Mouse (Mus musculus) C2C12 (cell line): ENCODE results near the gene 4933425L06Rik. TPM values are rescaled to one million over a fixed set of nuclear protein-coding genes. Genes with fewer than 3 reads are reported as not detected.

Experiments used
- H3K27me3 ChIP-seq: one replicate; pipeline ENCODE4 v1.6.1; 2011; ENCODE audit not compliant: control insufficient read depth, insufficient read depth, insufficient read length
- H3K36me3 ChIP-seq: one replicate; pipeline ENCODE4 v1.6.1; 2011; ENCODE audit not compliant: control insufficient read depth, insufficient read depth
- H3K4me3 ChIP-seq: one replicate; pipeline ENCODE4 v1.5.1; 2011; ENCODE audit warnings: mild to moderate bottlenecking, control low read depth; ENCODE audit not compliant: poor library complexity, insufficient read depth, severe bottlenecking
- H3K79me2 ChIP-seq: one replicate; pipeline ENCODE4 v1.6.1; 2011; ENCODE audit not compliant: control insufficient read depth, insufficient read depth
- H3K79me3 ChIP-seq: one replicate; pipeline ENCODE4 v1.6.1; 2011; ENCODE audit warnings: low read depth, control low read depth
- H3ac ChIP-seq: one replicate; pipeline ENCODE3; 2011; ENCODE audit warnings: low read depth; ENCODE audit not compliant: control insufficient read depth, insufficient read length
- CEBPB ChIP-seq: IDR thresholded peaks from one replicate; pipeline ENCODE4 v1.6.1; 2011; ENCODE audit warnings: low read depth, mild to moderate bottlenecking, control low read depth, moderate library complexity
- CTCF ChIP-seq: IDR thresholded peaks from one replicate; pipeline ENCODE4 v1.5.1; 2011; ENCODE audit not compliant: control insufficient read depth, insufficient read depth, insufficient read length
- FOSL1 ChIP-seq: IDR thresholded peaks from one replicate; pipeline ENCODE4 v1.8.0; 2011; ENCODE audit warnings: mild to moderate bottlenecking, low read length; ENCODE audit not compliant: poor library complexity, insufficient read depth, severe bottlenecking
- MAX ChIP-seq: IDR thresholded peaks from one replicate; pipeline ENCODE4 v1.6.1; 2011; ENCODE audit warnings: mild to moderate bottlenecking, control low read depth
- MYOD1 ChIP-seq: IDR thresholded peaks from one replicate; pipeline ENCODE4 v1.6.1; 2011; ENCODE audit warnings: low read depth; ENCODE audit not compliant: control insufficient read depth, insufficient read length
- MYOG ChIP-seq: IDR thresholded peaks from one replicate; pipeline ENCODE4 v1.6.1; 2011; ENCODE audit not compliant: control insufficient read depth, insufficient read length; ENCODE audit errors: extremely low read depth
- USF1 ChIP-seq: IDR thresholded peaks from one replicate; pipeline ENCODE4 v1.6.1; 2011; ENCODE audit warnings: low read depth, mild to moderate bottlenecking, control low read depth, moderate library complexity
- polyA plus RNA-seq: library from polyadenylated mRNA; unstranded; fragments of >200 nt; fragmentation: generic; extraction: Trizol; gene quantifications from one replicate; pipeline ENCODE4 v1.2.1, GENCODE M21; 2012; ENCODE audit warnings: missing spikeins

4933425L06Rik gene
- polyA plus RNA-seq, 1 experiment, result not detected

DNA sequence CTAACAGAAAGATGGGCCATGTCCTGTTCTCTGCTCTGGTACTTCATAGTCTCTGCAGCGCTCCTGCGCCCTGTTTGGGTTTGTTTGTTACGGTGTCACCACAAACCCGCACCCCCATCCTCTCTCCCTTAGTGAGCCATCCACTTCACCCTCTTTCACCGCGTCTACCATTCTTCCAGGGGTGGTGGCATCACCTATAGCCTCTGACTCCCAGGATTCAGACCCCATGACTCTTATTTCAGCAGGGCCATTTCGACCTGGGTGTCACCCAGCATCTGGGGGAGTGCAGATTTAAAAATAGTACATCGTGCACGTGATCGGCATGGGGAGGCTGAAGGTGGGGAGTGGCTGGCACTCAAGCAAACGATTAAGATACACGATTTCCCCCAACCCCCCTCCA is 28.3 kb upstream of the 4933425L06Rik start:
- Histone ChIP-seq H3K79me2 (no peaks in the 10 kb centered on the region), H3K4me3 (no peak overlapping the region), H3K79me3 (no peaks in the 10 kb centered on the region), H3K27me3 (peaks cover 8% of the 10 kb centered on the region), H3ac (no peak overlapping the region), H3K36me3 (no peaks in the 10 kb centered on the region)
- TF ChIP-seq CTCF (no peak), CEBPB (no peak), MYOD1 (no peak), USF1 (no peak), MYOG (no peak), MAX (no peak)

- H3K4me3 ChIP-seq, result no peak within 1 kb of the TSS
- no peaks in the 10 kb centered on the region for H3K79me3 ChIP-seq
- no peak within 1 kb of the TSS for H3ac ChIP-seq
- H3K79me2 ChIP-seq, result no peaks in the 10 kb centered on the region
- H3K36me3 ChIP-seq, result no peaks in the 10 kb centered on the region
- H3K27me3 ChIP-seq, result peaks cover 8% of the 10 kb centered on the region
- TF ChIP-seq MYOD1 (no peak), MAX (no peak), USF1 (no peak), MYOG (no peak), CEBPB (no peak), FOSL1 (no peak), CTCF (no peak)
These were observed 27.6 kb upstream of the 4933425L06Rik start, which contains the start of gene Rgs7bp for GRCm38 (mm10) chr13:105054181-105054940. Gene Rgs7bp (minus strand): TSS chr13:105054930.

- no peak for TF ChIP-seq USF1
- TF ChIP-seq CEBPB, result no peak
- no peak for TF ChIP-seq FOSL1
- TF ChIP-seq MYOG, result no peak
- TF ChIP-seq CTCF, result no peak
- no peak for TF ChIP-seq MAX
- no peak for TF ChIP-seq MYOD1
- no peaks in the 10 kb centered on the region for H3K79me3 ChIP-seq
- no peak overlapping the region for H3ac ChIP-seq
- H3K79me2 ChIP-seq, result no peaks in the 10 kb centered on the region
- no peak overlapping the region for H3K4me3 ChIP-seq
- H3K27me3 ChIP-seq, result peaks cover 8% of the 10 kb centered on the region
- H3K36me3 ChIP-seq, result no peaks in the 10 kb centered on the region
These were observed 27.0 kb upstream of the 4933425L06Rik start for GRCm38 (mm10) chr13:105054941-105055309.

DNA sequence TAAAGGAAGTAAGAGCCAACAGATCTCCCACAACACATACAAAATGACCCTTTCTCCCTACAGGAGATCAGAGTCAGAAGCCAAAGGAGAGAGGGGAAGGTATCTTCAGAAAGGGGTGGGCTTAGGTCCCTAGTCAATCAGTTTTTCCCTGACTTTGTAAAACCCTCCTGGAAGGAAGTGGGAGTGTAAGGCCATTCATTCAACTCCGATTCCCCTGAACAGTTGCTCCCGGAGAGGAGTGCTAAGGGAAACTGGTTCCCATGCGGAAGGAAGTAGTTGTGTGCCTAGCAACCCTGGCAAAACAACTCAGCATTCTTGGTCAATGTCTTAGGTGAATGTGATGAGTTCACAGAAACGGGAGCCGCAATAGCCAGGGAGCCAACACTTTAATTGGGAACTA is 26.5 kb upstream of the 4933425L06Rik start:
- Histone ChIP-seq H3K79me2 (no peaks in the 10 kb centered on the region), H3ac (no peak overlapping the region), H3K36me3 (no peaks in the 10 kb centered on the region), H3K4me3 (no peak overlapping the region), H3K27me3 (peaks cover 8% of the 10 kb centered on the region), H3K79me3 (no peaks in the 10 kb centered on the region)
- TF ChIP-seq USF1, result no peak
- TF ChIP-seq MAX, result no peak
- TF ChIP-seq MYOG, result no peak
- TF ChIP-seq CTCF, result no peak
- TF ChIP-seq MYOD1, result no peak
- TF ChIP-seq FOSL1, result no peak
- TF ChIP-seq CEBPB, result no peak

GRCm38 (mm10) chr13:105066119-105066518 is 15.8 kb upstream of the 4933425L06Rik start:
- H3K4me3 ChIP-seq, result no peak overlapping the region
- TF ChIP-seq MYOD1 (no peak), CTCF (no peak)
- no peaks in the 10 kb centered on the region for H3K27me3 ChIP-seq
- H3ac ChIP-seq, result no peak overlapping the region
- H3K79me2 ChIP-seq, result no peaks in the 10 kb centered on the region
- H3K79me3 ChIP-seq, result no peaks in the 10 kb centered on the region
- no peaks in the 10 kb centered on the region for H3K36me3 ChIP-seq

DNA sequence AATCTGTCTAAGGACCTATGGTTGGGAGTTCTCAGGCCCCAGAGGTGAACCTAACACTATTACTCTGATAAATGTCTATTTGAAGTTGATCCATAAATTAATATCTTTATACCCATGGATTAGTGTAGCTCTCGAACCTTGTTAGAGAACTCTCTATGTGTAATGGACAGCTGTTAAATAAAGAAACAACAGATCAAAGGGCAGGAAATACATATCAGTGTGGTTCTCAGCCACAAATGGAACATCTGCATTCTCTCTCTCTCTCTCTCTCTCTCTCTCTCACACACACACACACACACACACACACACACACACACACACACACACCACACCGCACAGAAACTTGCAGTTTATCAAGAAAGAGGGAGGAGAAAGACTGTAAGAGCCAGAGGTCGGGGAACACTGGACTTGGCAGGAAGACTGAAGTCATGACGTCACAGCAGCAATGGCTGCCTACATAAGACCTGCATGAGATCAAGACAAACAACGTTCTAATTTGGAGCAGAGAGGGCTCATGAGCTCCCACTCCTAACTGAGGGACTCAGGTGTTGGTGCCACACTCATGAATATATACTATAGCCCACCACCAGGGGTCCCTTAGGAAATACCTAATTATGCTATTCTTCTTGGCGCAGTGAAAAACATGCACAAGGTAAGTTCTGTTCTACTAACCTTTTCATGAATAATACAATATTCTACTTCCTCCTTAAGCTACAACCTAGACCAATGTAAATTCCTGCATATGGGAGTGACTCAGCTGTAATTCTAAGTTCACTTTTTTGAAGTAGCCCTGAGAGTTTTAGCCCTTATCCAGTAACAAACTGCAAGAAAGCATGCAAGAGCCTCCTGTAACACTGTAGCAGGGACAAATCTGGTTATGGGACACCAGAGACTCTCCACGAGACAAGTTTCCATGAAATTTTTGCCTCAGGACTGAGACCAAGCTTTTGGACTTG is 14.8 kb upstream of the 4933425L06Rik start:
- Histone ChIP-seq H3K36me3 (no peaks in the 10 kb centered on the region), H3K79me3 (no peaks in the 10 kb centered on the region), H3K27me3 (no peaks in the 10 kb centered on the region), H3K79me2 (no peaks in the 10 kb centered on the region), H3ac (no peak overlapping the region), H3K4me3 (no peak overlapping the region)
- TF ChIP-seq MYOD1 (no peak), CTCF (no peak), USF1 (no peak), CEBPB (no peak), MYOG (no peak), MAX (no peak), FOSL1 (no peak)
